Mouse (Mus musculus) regulatory T cell (primary cell): ENCODE measurements around the gene Atp4a.
"Not testable (repeated sequence)": the region's sequence is repeated elsewhere in the genome, so short reads cannot be mapped to it uniquely, and the experiment has no call there.

Source experiments
- in situ Hi-C: fragments of 300-600 bp; cut with MboI, MseI; formaldehyde crosslinking; loops from one replicate; pipeline ENCODE4 v1.15.1; 2025; ENCODE audit warnings: high pct_unique_total_duplicates

Gene Atp4a

GRCm38 (mm10) chr7:30729396-30730063, 17.5 kb downstream of the Atp4a start, which contains the start of gene Tmem147:
TSS of gene Tmem147 (minus strand) at chr7:30729540.
- in situ Hi-C loops = no loop called here

GRCm38 (mm10) chr7:30730064-30730722, 18.2 kb downstream of the Atp4a start:
- in situ Hi-C loops = not testable (repeated sequence)

- in situ Hi-C loops = no loop called here
Observed at GRCm38 (mm10) chr7:30736211-30736610, 24.2 kb downstream of the Atp4a start.

- in situ Hi-C loops = not testable (repeated sequence)
Observed at GRCm38 (mm10) chr7:30742570-30742969, 30.6 kb downstream of the Atp4a start.

GRCm38 (mm10) chr7:30743617-30744016, 31.6 kb downstream of the Atp4a start, which contains the start of gene Gapdhs:
TSS of gene Gapdhs (minus strand) at chr7:30743681.
- in situ Hi-C loops = not testable (repeated sequence)

GRCm38 (mm10) chr7:30744022-30744598, 32.1 kb downstream of the Atp4a start:
- in situ Hi-C loops = no loop called here

- in situ Hi-C loops = no loop called here
Observed at GRCm38 (mm10) chr7:30747525-30748204, 35.7 kb downstream of the Atp4a start.

GRCm38 (mm10) chr7:30749824-30750606, 38.0 kb downstream of the Atp4a start:
- in situ Hi-C loops = no loop called here

- in situ Hi-C loops = no loop called here
Observed at GRCm38 (mm10) chr7:30751086-30751669, 39.2 kb downstream of the Atp4a start, which contains the start of gene Sbsn. TSS of gene Sbsn (plus strand) at chr7:30751471.

- in situ Hi-C loops = no loop called here
Observed at GRCm38 (mm10) chr7:30757001-30757400, 45.0 kb downstream of the Atp4a start.

- in situ Hi-C loops = no loop called here
Observed at GRCm38 (mm10) chr7:30758853-30759252, 46.8 kb downstream of the Atp4a start.

- in situ Hi-C loops = no loop called here
Observed at GRCm38 (mm10) chr7:30761769-30762352, 49.9 kb downstream of the Atp4a start.

- in situ Hi-C loops = no loop called here
Observed at GRCm38 (mm10) chr7:30763456-30763855, 51.4 kb downstream of the Atp4a start, which contains the start of gene Dmkn. TSS of gene Dmkn (plus strand) at chr7:30763756.

- in situ Hi-C loops = no loop called here
Observed at GRCm38 (mm10) chr7:30765173-30765572, 53.2 kb downstream of the Atp4a start.

GRCm38 (mm10) chr7:30766408-30766807, 54.4 kb downstream of the Atp4a start:
- in situ Hi-C loops = no loop called here

- in situ Hi-C loops = no loop called here
Observed at GRCm38 (mm10) chr7:30769236-30769635, 57.2 kb downstream of the Atp4a start.
